Mouse (Mus musculus) liver, embryonic 12.5 days (tissue): ENCODE results near the gene Fam135a. TPM values are rescaled to one million over a fixed set of nuclear protein-coding genes. Genes with fewer than 3 reads are reported as not detected.

ENCODE experiments used
- ATAC-seq: fragments of 200-750 bp; cut with Nextera tagmentation; 2 replicates; pipeline ENCODE4 v1.8.0; 2017; ENCODE audit warnings: moderate number of reproducible peaks, mild to moderate bottlenecking, moderate library complexity
- H3K27ac ChIP-seq: fragments of 300-500 bp; sonication (generic); 2 replicates; pipeline ENCODE4 v1.5.1; 2016; ENCODE audit warnings: mild to moderate bottlenecking
- H3K27me3 ChIP-seq: fragments of 300-500 bp; sonication (generic); replicated peaks from 2 replicates; pipeline ENCODE4 v1.6.1; 2016; ENCODE audit warnings: mild to moderate bottlenecking, moderate library complexity
- H3K36me3 ChIP-seq: fragments of 300-500 bp; sonication (generic); 2 replicates; pipeline ENCODE4 v1.6.1; 2016; ENCODE audit warnings: mild to moderate bottlenecking, moderate library complexity
- H3K4me1 ChIP-seq: fragments of 300-500 bp; sonication (generic); 2 replicates; pipeline ENCODE4 v1.6.1; 2016
- H3K4me2 ChIP-seq: fragments of 300-500 bp; sonication (generic); 2 replicates; pipeline ENCODE4 v1.6.1; 2016; ENCODE audit warnings: mild to moderate bottlenecking, moderate library complexity
- H3K4me3 ChIP-seq: fragments of 300-500 bp; sonication (generic); 2 replicates; pipeline ENCODE4 v1.5.1; 2016; ENCODE audit warnings: mild to moderate bottlenecking, moderate library complexity
- H3K9ac ChIP-seq: fragments of 300-500 bp; sonication (generic); 2 replicates; pipeline ENCODE4 v1.6.1; 2016; ENCODE audit warnings: mild to moderate bottlenecking, moderate library complexity
- H3K9me3 ChIP-seq: fragments of 300-500 bp; sonication (generic); replicated peaks from 2 replicates; pipeline ENCODE4 v1.6.1; 2016; ENCODE audit warnings: mild to moderate bottlenecking, moderate library complexity
- WGBS: fragments of 180-500 bp; shearing (Covaris S2); methylation state at CpG from one replicate; pipeline ENCODE4 v1.1.7; 2016; ENCODE audit not compliant: insufficient replicate concordance; 5-methylcytosine and 5-hydroxymethylcytosine counted together
- polyA plus RNA-seq: library from polyadenylated mRNA; unstranded; fragments of >200 nt; fragmentation: Nextera tagmentation; extraction: Ambion mirVana; gene quantifications from 2 replicates; pipeline ENCODE4 v1.2.1, GENCODE M21; 2016

Fam135a gene
- 7.8 and 8.6 TPM in 2 replicates for polyA plus RNA-seq

GRCm38 (mm10) chr1:24099926-24100869 lies at the start of gene Fam135a:
Gene Fam135a, minus strand, starts transcription at chr1:24100341.
- Histone ChIP-seq H3K9me3 (no peaks in the 10 kb centered on the region), H3K27ac (peak within 1 kb of the TSS; percentile 40; the same call in 1 of the 2 replicates), H3K4me1 (no peaks in the 10 kb centered on the region), H3K27me3 (peaks cover 46% of the 10 kb centered on the region), H3K36me3 (no peaks in the 10 kb centered on the region), H3K4me2 (peak within 1 kb of the TSS; percentile 82), H3K9ac (peak within 1 kb of the TSS; percentile 66), H3K4me3 (peak within 1 kb of the TSS; percentile 67)
- peak; percentile 79 for ATAC-seq
- WGBS = 2% methylated on average over 58 of the region's 88 CpGs

GRCm38 (mm10) chr1:24143504-24143903 lies 43.4 kb upstream of the Fam135a start:
- Histone ChIP-seq H3K9me3 (no peaks in the 10 kb centered on the region), H3K4me3 (no peak overlapping the region), H3K27me3 (no peaks in the 10 kb centered on the region), H3K36me3 (no peaks in the 10 kb centered on the region), H3K4me2 (no peak overlapping the region), H3K27ac (no peak overlapping the region), H3K9ac (no peak overlapping the region), H3K4me1 (no peaks in the 10 kb centered on the region)
- 67% methylated on average over 8 of the region's 8 CpGs for WGBS
- no peak for ATAC-seq

GRCm38 (mm10) chr1:24140555-24140954 lies 40.4 kb upstream of the Fam135a start:
- Histone ChIP-seq H3K4me3 (no peak overlapping the region), H3K36me3 (no peaks in the 10 kb centered on the region), H3K27ac (no peak overlapping the region), H3K9ac (no peak overlapping the region), H3K4me2 (no peak overlapping the region), H3K9me3 (no peaks in the 10 kb centered on the region), H3K4me1 (no peaks in the 10 kb centered on the region), H3K27me3 (no peaks in the 10 kb centered on the region)
- no peak for ATAC-seq
- WGBS = 65% methylated on average over 6 of the region's 6 CpGs

GRCm38 (mm10) chr1:24137133-24137532 lies 37.0 kb upstream of the Fam135a start:
- H3K27me3 ChIP-seq = peaks cover 4% of the 10 kb centered on the region; the same call in 1 of the 2 replicates
- no peak overlapping the region for H3K9ac ChIP-seq
- no peak for ATAC-seq
- no peak overlapping the region for H3K4me2 ChIP-seq
- H3K4me3 ChIP-seq = no peak overlapping the region
- no peaks in the 10 kb centered on the region for H3K36me3 ChIP-seq
- H3K27ac ChIP-seq = no peak overlapping the region
- no peaks in the 10 kb centered on the region for H3K4me1 ChIP-seq
- 7% methylated on average over 3 of the region's 3 CpGs for WGBS
- H3K9me3 ChIP-seq = no peaks in the 10 kb centered on the region

- no peak overlapping the region for H3K4me3 ChIP-seq
- no peak overlapping the region for H3K27ac ChIP-seq
- 6% methylated on average over 1 of the region's 1 CpGs for WGBS
- no peak overlapping the region for H3K4me2 ChIP-seq
- H3K9me3 ChIP-seq = no peaks in the 10 kb centered on the region
- no peaks in the 10 kb centered on the region for H3K4me1 ChIP-seq
- H3K27me3 ChIP-seq = peaks cover 4% of the 10 kb centered on the region; the same call in 1 of the 2 replicates
- no peak overlapping the region for H3K9ac ChIP-seq
- no peaks in the 10 kb centered on the region for H3K36me3 ChIP-seq
- ATAC-seq = no peak
Measured at GRCm38 (mm10) chr1:24134792-24135191, 34.7 kb upstream of the Fam135a start.

- Histone ChIP-seq H3K27ac (no peak overlapping the region), H3K9ac (no peak overlapping the region), H3K4me3 (no peak overlapping the region), H3K9me3 (no peaks in the 10 kb centered on the region), H3K27me3 (peaks cover 4% of the 10 kb centered on the region; the same call in 1 of the 2 replicates), H3K4me2 (no peak overlapping the region), H3K4me1 (no peaks in the 10 kb centered on the region), H3K36me3 (no peaks in the 10 kb centered on the region)
- no peak for ATAC-seq
- 41% methylated on average over 19 of the region's 19 CpGs for whole genome bisulfite sequencing
Measured at GRCm38 (mm10) chr1:24133853-24134252, 33.7 kb upstream of the Fam135a start.

- no peak overlapping the region for H3K4me2 ChIP-seq
- no peak overlapping the region for H3K27ac ChIP-seq
- H3K4me1 ChIP-seq = no peaks in the 10 kb centered on the region
- WGBS = 51% methylated on average over 6 of the region's 6 CpGs
- no peak overlapping the region for H3K4me3 ChIP-seq
- H3K9ac ChIP-seq = no peak overlapping the region
- H3K9me3 ChIP-seq = no peaks in the 10 kb centered on the region
- no peaks in the 10 kb centered on the region for H3K27me3 ChIP-seq
- no peaks in the 10 kb centered on the region for H3K36me3 ChIP-seq
- ATAC-seq = no peak
Measured at GRCm38 (mm10) chr1:24127866-24128265, 27.7 kb upstream of the Fam135a start.

GRCm38 (mm10) chr1:24124610-24125009 lies 24.5 kb upstream of the Fam135a start:
- no peak overlapping the region for H3K9ac ChIP-seq
- H3K9me3 ChIP-seq = no peaks in the 10 kb centered on the region
- no peak overlapping the region for H3K4me2 ChIP-seq
- H3K36me3 ChIP-seq = no peaks in the 10 kb centered on the region
- H3K4me1 ChIP-seq = no peaks in the 10 kb centered on the region
- H3K27ac ChIP-seq = no peak overlapping the region
- no peak overlapping the region for H3K4me3 ChIP-seq
- 72% methylated on average over 3 of the region's 3 CpGs for WGBS
- no peaks in the 10 kb centered on the region for H3K27me3 ChIP-seq
- no peak for ATAC-seq

GRCm38 (mm10) chr1:24122582-24122981 lies 22.4 kb upstream of the Fam135a start:
- Histone ChIP-seq H3K36me3 (no peaks in the 10 kb centered on the region), H3K9ac (no peak overlapping the region), H3K27ac (no peak overlapping the region), H3K27me3 (no peaks in the 10 kb centered on the region), H3K4me1 (no peaks in the 10 kb centered on the region), H3K4me3 (no peak overlapping the region), H3K4me2 (no peak overlapping the region), H3K9me3 (no peaks in the 10 kb centered on the region)
- 72% methylated on average over 1 of the region's 1 CpGs for WGBS
- no peak for ATAC-seq

- Histone ChIP-seq H3K36me3 (no peaks in the 10 kb centered on the region), H3K4me1 (no peaks in the 10 kb centered on the region), H3K27ac (no peak overlapping the region), H3K4me3 (no peak overlapping the region), H3K9ac (no peak overlapping the region), H3K27me3 (no peaks in the 10 kb centered on the region), H3K4me2 (peak overlapping the region; percentile 9), H3K9me3 (no peaks in the 10 kb centered on the region)
- ATAC-seq = no peak
- WGBS = 52% methylated on average over 10 of the region's 10 CpGs
Measured at GRCm38 (mm10) chr1:24107971-24108773, 8.0 kb upstream of the Fam135a start.

- Histone ChIP-seq H3K9me3 (no peaks in the 10 kb centered on the region), H3K9ac (no peak overlapping the region), H3K4me2 (peak overlapping the region; percentile 9), H3K27me3 (peaks cover 5% of the 10 kb centered on the region; the same call in 1 of the 2 replicates), H3K36me3 (no peaks in the 10 kb centered on the region), H3K27ac (no peak overlapping the region), H3K4me3 (no peak overlapping the region), H3K4me1 (no peaks in the 10 kb centered on the region)
- WGBS = 45% methylated on average over 11 of the region's 11 CpGs
- no peak for ATAC-seq
Measured at GRCm38 (mm10) chr1:24107378-24107777, 7.2 kb upstream of the Fam135a start.
